Mouse (Mus musculus) olfactory bulb, adult 2 months (tissue): ENCODE measurements around the gene R3hdm4.

Experiments
- CTCF ChIP-seq: fragments of 200-500 bp; IDR thresholded peaks from 2 replicates; pipeline ENCODE4 v1.5.1; 2012; ENCODE audit warnings: low read depth, mild to moderate bottlenecking, low read length, moderate library complexity; ENCODE audit not compliant: insufficient read depth
- POLR2A ChIP-seq: fragments of 200-500 bp; IDR thresholded peaks from 2 replicates; pipeline ENCODE4 v1.6.1; 2012; ENCODE audit warnings: mild to moderate bottlenecking, low read depth, low read length, moderate library complexity; ENCODE audit not compliant: insufficient read depth

GRCm38 (mm10) chr10:79968181-79968580 lies 47.2 kb upstream of the R3hdm4 start:
- TF ChIP-seq CTCF = no peak
- TF ChIP-seq POLR2A = no peak
